Mouse (Mus musculus) T-cell, adult 66 days (primary cell): Measurements from ENCODE around the gene Ppig. TPM values are rescaled to one million over a fixed set of nuclear protein-coding genes. Genes with fewer than 3 reads are reported as not detected.

Experiments
- total RNA-seq, 2 experiments: library from RNA; stranded (reverse); gene quantifications; 3 replicates in 1 of 2; 4 replicates in 1 of 2; pipeline ENCODE4 v1.2.4; 2023

Gene Ppig
- 100 to 1,000 TPM in 1 of 2 experiments, 10 to 100 TPM in 1; 99.4 to 107 TPM for total RNA-seq

DNA sequence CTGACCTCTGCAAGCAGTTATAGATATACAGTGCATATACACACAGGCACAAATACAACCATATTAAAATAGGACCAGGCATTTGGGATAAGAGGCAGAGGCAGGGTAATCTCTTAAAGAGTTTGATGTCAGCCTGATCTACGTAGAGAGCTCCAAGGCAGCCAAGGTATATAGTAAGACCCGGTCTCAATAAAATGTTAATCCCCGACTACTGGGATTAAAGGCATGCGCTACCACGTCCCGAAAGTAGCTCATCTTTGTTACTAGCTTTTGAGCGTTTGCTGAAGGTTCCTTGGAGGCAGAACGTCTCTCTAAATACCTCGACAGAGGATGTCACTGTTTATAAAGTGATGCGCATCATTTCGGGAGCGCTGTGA is at the start of gene Ppig:
Gene Ppig, plus strand, starts transcription at position 273 of the 377 bp plus-strand sequence.

DNA sequence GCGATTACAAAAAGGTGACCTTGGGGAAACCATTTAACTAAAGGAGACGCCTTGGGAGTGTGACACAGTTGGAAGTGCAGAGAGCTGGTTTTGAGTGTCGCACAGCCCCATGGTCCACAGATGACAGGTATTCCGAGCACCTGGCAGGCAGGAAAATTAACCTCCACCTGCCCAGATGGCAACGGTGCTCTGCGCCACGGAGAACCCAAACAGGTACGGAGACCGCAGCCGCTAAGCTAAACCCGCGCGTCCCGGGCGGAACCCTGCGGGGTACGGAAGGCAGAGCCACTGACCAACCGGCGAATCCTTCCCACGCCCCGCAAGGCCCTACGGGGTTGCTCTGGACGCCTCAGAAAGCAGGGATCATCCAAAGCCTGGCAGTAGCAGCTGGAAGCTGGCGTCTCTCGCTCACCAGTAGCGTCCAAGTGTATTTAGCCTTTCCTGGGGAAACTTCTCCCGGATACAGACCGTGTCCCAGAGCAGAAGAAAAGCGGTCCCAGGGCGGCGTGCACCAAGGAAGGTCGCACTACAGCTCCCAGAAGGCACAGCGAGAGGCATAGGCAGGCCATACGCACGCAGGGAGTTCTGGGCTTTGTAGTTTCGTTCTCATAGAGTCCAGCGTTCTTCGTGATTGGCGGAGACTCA is 9.2 kb upstream of the Ppig start, which contains the start of gene Fastkd1:
Gene Fastkd1, minus strand, starts transcription at position 536 of the 645 bp plus-strand sequence.

DNA sequence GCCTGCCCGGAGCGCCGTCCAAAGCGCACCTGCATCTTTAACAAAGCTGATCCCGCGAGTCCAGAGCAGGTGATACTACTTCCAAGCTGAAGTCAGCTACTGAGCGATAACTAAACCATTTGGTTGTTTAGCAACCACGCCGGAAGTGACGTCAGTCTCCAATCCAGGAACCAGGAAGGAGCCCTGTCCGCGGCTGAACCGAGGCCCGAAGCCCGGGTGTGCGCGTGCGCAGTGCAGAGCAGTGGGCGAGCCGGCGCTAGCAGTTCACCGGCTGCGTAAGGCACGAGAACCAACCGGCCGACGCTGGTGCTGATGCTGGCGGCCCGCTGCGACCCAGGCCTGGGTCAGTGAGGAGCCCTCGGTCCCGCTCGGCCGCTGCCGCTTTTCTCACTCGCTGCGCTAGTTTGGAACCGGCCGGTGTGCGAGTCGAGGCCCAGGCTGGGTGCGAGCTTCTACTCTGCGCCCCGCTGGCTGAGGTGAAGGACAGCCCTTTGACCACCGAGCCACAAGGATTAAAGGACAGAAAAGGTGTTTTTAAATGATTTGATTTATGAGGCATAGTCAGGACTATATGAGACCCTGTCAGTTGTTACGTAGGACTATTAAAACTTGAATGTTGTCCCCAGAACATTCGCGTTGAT is 67.2 kb downstream of the Ppig start, which contains the start of the genes Ccdc173 and Phospho2:
Gene Ccdc173, minus strand, starts transcription at position 147 of the 641 bp plus-strand sequence.
Gene Phospho2, plus strand, starts transcription at position 195 of the 641 bp plus-strand sequence.

Other genes with a start within 250 kb of the Ppig start
- not detected for gene Lrp2, start 136.5 kb upstream of the Ppig start, total RNA-seq
- gene Bbs5, start 75.4 kb upstream of the Ppig start, total RNA-seq = not detected
- gene Klhl41, start 52.4 kb upstream of the Ppig start, total RNA-seq = under 1 TPM in 1 of 2 experiments, not detected in 1; 0.21 TPM
- gene Fastkd1, start 9.0 kb upstream of the Ppig start, total RNA-seq = 10 to 100 TPM; 19.3 to 20.8 TPM
- 1 to 10 TPM; 1.3 to 1.5 TPM for gene Ccdc173, start 67.0 kb downstream of the Ppig start, total RNA-seq
- gene Phospho2, start 67.1 kb downstream of the Ppig start, total RNA-seq = 10 to 100 TPM; 27.5 to 29.8 TPM
- gene Klhl23, start 99.4 kb downstream of the Ppig start, total RNA-seq = under 1 TPM in 1 of 2 experiments, not detected in 1; 0.23 TPM
- 100 to 1,000 TPM; 193 to 196 TPM for gene Ssb, start 139.0 kb downstream of the Ppig start, total RNA-seq
- 10 to 100 TPM; 16.2 to 18.0 TPM for gene Mettl5, start 163.1 kb downstream of the Ppig start, total RNA-seq
- 10 to 100 TPM; 68.3 to 74.8 TPM for gene Ubr3, start 174.7 kb downstream of the Ppig start, total RNA-seq